Comparison of ENCODE assay signal across 8 mouse cellular contexts in genomic region chr5:21053571-21054307, GRCm38 (mm10). TPM values are rescaled to one million over a fixed set of nuclear protein-coding genes. Genes with fewer than 3 reads are reported as not detected.
DNase-seq lines count a peak whose midpoint lies in the region; ATAC-seq and TF ChIP-seq lines count a peak whose summit lies in the region.

No protein-coding gene starts in this region.

- H3K4me2 ChIP-seq in kidney, embryonic 15.5 days, result peak overlapping the region; percentile 64
- peak overlapping the region; percentile 65 for H3K4me2 ChIP-seq in hindbrain, postnatal 0 days (ENCODE audit: low read depth, low read length)
- H3K4me2 ChIP-seq in midbrain, postnatal 0 days (ENCODE audit: low read depth, low read length, poor library complexity, severe bottlenecking), result peak overlapping the region; percentile 71

- DNase-seq in kidney, adult 9 months, result no peak
- DNase-seq in hindbrain, postnatal 0 days (ENCODE audit: low spot score), result no peak
- no peak for DNase-seq in midbrain, postnatal 0 days (ENCODE audit: low spot score)
- DNase-seq in yolk sac, embryonic 10.5 days (ENCODE audit: low spot score), result no peak
- DNase-seq in B cell, adult 2 months, result no peak

- H3K27ac ChIP-seq in kidney, embryonic 15.5 days, result peak overlapping the region; percentile 98; the same call in 1 of the 2 replicates
- no peak overlapping the region for H3K27ac ChIP-seq in cortical plate, adult 2 months (ENCODE audit: insufficient read depth, low read length)
- peak overlapping the region; percentile 97; the same call in 1 of the 2 replicates for H3K27ac ChIP-seq in hindbrain, postnatal 0 days
- H3K27ac ChIP-seq in midbrain, postnatal 0 days (ENCODE audit: low read depth, low read length), result no peak overlapping the region

- TF ChIP-seq POLR2A in cortical plate, adult 2 months (IDR thresholded peaks at IDR 0.05; ENCODE audit: extremely low read depth, insufficient read depth, low read length), result no peak

- H3K9me3 ChIP-seq in kidney, embryonic 15.5 days (replicated peaks), result no peaks in the 10 kb centered on the region
- no peaks in the 10 kb centered on the region for H3K9me3 ChIP-seq in hindbrain, postnatal 0 days (ENCODE audit: low read length)
- H3K9me3 ChIP-seq in midbrain, postnatal 0 days (ENCODE audit: low read length), result no peaks in the 10 kb centered on the region

- H3K27me3 ChIP-seq in kidney, embryonic 15.5 days, result no peaks in the 10 kb centered on the region
- no peaks in the 10 kb centered on the region for H3K27me3 ChIP-seq in hindbrain, postnatal 0 days (ENCODE audit: insufficient read depth, low read length)
- no peaks in the 10 kb centered on the region for H3K27me3 ChIP-seq in midbrain, postnatal 0 days (ENCODE audit: insufficient read depth, low read length)

- 62% methylated on average over 3 of the region's 3 CpGs for WGBS in kidney, embryonic 15.5 days
- WGBS in hindbrain, postnatal 0 days, result 46% methylated on average over 3 of the region's 3 CpGs
- 50% methylated on average over 3 of the region's 3 CpGs for WGBS in midbrain, postnatal 0 days

- TF ChIP-seq CTCF in cortical plate, adult 2 months (IDR thresholded peaks at IDR 0.05; ENCODE audit: extremely low read depth, insufficient read depth, low read length), result no peak
- TF ChIP-seq CTCF in hindbrain, postnatal 0 days (IDR thresholded peaks at IDR 0.05; ENCODE audit: low read depth), result no peak
- TF ChIP-seq CTCF in midbrain, postnatal 0 days (IDR thresholded peaks at IDR 0.05), result no peak

- ATAC-seq in kidney, embryonic 15.5 days (replicated peaks; ENCODE audit: low FRiP score), result no peak
- no peak for ATAC-seq in hindbrain, postnatal 0 days
- no peak for ATAC-seq in midbrain, postnatal 0 days (ENCODE audit: low FRiP score)
- no peak for ATAC-seq in CD4-positive, CD25-positive, alpha-beta regulatory T cell, adult 4 months

- H3K4me3 ChIP-seq in kidney, embryonic 15.5 days (replicated peaks), result peak overlapping the region; percentile 98
- peak overlapping the region; percentile 87 for H3K4me3 ChIP-seq in cortical plate, adult 2 months (ENCODE audit: insufficient read depth, low read length)
- H3K4me3 ChIP-seq in hindbrain, postnatal 0 days (ENCODE audit: low read length), result peak overlapping the region; percentile 85
- H3K4me3 ChIP-seq in midbrain, postnatal 0 days (ENCODE audit: low read depth, low read length), result peak overlapping the region; percentile 100

- H3K4me1 ChIP-seq in kidney, embryonic 15.5 days, result peaks cover 13% of the 10 kb centered on the region
- H3K4me1 ChIP-seq in cortical plate, adult 2 months (ENCODE audit: control insufficient read depth, insufficient read depth, low read length), result peaks cover 13% of the 10 kb centered on the region
- peaks cover 6% of the 10 kb centered on the region for H3K4me1 ChIP-seq in hindbrain, postnatal 0 days (ENCODE audit: insufficient read depth, low read length)
- H3K4me1 ChIP-seq in midbrain, postnatal 0 days (ENCODE audit: insufficient read depth, low read length), result peaks cover 9% of the 10 kb centered on the region; the same call in 1 of the 2 replicates

- H3K9ac ChIP-seq in kidney, embryonic 15.5 days, result no peak overlapping the region
- no peak overlapping the region; the same call in 1 of the 2 replicates for H3K9ac ChIP-seq in hindbrain, postnatal 0 days (replicated peaks; ENCODE audit: low read length)
- H3K9ac ChIP-seq in midbrain, postnatal 0 days (replicated peaks; ENCODE audit: low read length, poor library complexity, severe bottlenecking), result peak overlapping the region; percentile 0; the same call in 1 of the 2 replicates

- no peaks in the 10 kb centered on the region for H3K36me3 ChIP-seq in kidney, embryonic 15.5 days
- H3K36me3 ChIP-seq in hindbrain, postnatal 0 days (ENCODE audit: insufficient read depth, low read length), result no peaks in the 10 kb centered on the region
- no peaks in the 10 kb centered on the region for H3K36me3 ChIP-seq in midbrain, postnatal 0 days (ENCODE audit: insufficient read depth, low read length)

RNA-seq across cellular contexts. Expression of gene Ptpn12, which starts 2.0 kb away (rescaled TPM):
- polyA plus RNA-seq in kidney, embryonic 15.5 days (2015; fragmentation: Nextera tagmentation; extraction: Ambion mirVana), result 24.9 and 25.2 TPM in 2 replicates
- polyA plus RNA-seq in cortical plate, adult 2 months (2012; rRNA removed), result 54.2 and 58.6 TPM in 2 replicates
- total RNA-seq in hindbrain, postnatal 0 days (2014; rRNA removed), result 20.6 and 23.0 TPM in 2 replicates
- 11.5 and 11.6 TPM in 2 replicates for polyA plus RNA-seq in hindbrain, postnatal 0 days (2015; fragmentation: Nextera tagmentation; extraction: Ambion mirVana)
- 28.2 and 33.1 TPM in 2 replicates for total RNA-seq in midbrain, postnatal 0 days (2014; rRNA removed)
- polyA plus RNA-seq in midbrain, postnatal 0 days (2015; fragmentation: Nextera tagmentation; extraction: Ambion mirVana), result 9.2 and 10.8 TPM in 2 replicates
- 10 to 100 TPM in 1 of 2 experiments, 1 to 10 TPM in 1; 8.1 to 10.0 TPM for polyA plus RNA-seq in CD4-positive, CD25-positive, alpha-beta regulatory T cell, adult 4 months (2017; shearing (Covaris generic))

Comparison
In these comparisons a context has a peak if more than half of its experiments do, and no peak if none do; other contexts are left out.
1. H3K27ac ChIP-seq: peak in kidney, embryonic 15.5 days (single experiment) and hindbrain, postnatal 0 days (single experiment); none in cortical plate, adult 2 months (single experiment) and midbrain, postnatal 0 days (single experiment).
2. Peak in every context shown above with its lines, with median percentiles within 50 percentile points of each other: H3K4me2 ChIP-seq and H3K4me3 ChIP-seq.